Mouse (Mus musculus) kidney, postnatal 0 days (tissue): Measurements from ENCODE around the gene Tmem38b. TPM values are rescaled to one million over a fixed set of nuclear protein-coding genes. Genes with fewer than 3 reads are reported as not detected.

Experiments used
- ATAC-seq: fragments of 200-750 bp; cut with Nextera tagmentation; replicated peaks from 2 replicates; pipeline ENCODE4 v1.8.0; 2017; ENCODE audit warnings: low read depth, moderate number of reproducible peaks, moderate TSS enrichment, moderate library complexity; ENCODE audit not compliant: low FRiP score
- DNase-seq: peaks from one replicate; pipeline ENCODE4 v3.0.0-alpha.2; 2016; ENCODE audit warnings: low spot score
- H3K27ac ChIP-seq: fragments of 300-500 bp; sonication (generic); 2 replicates; pipeline ENCODE4 v1.5.1; 2014; ENCODE audit warnings: mild to moderate bottlenecking
- H3K27me3 ChIP-seq: fragments of 300-500 bp; sonication (generic); 2 replicates; pipeline ENCODE4 v1.6.1; 2014; ENCODE audit warnings: low read length, mixed read lengths; ENCODE audit not compliant: insufficient read depth
- H3K36me3 ChIP-seq: fragments of 300-500 bp; sonication (generic); 2 replicates; pipeline ENCODE4 v1.6.1; 2014; ENCODE audit warnings: low read length, mixed read lengths; ENCODE audit not compliant: insufficient read depth
- H3K4me1 ChIP-seq: fragments of 300-500 bp; sonication (generic); replicated peaks from 2 replicates; pipeline ENCODE4 v1.6.1; 2014; ENCODE audit warnings: antibody characterized with exemption, low read length, mixed read lengths; ENCODE audit not compliant: insufficient read depth
- H3K4me2 ChIP-seq: fragments of 300-500 bp; sonication (generic); 2 replicates; pipeline ENCODE4 v1.6.1; 2014; ENCODE audit warnings: mild to moderate bottlenecking, low read length, moderate library complexity, mixed read lengths
- H3K4me3 ChIP-seq: fragments of 300-500 bp; sonication (generic); replicated peaks from 2 replicates; pipeline ENCODE4 v1.5.1; 2014; ENCODE audit warnings: low read depth, low read length
- H3K9ac ChIP-seq: fragments of 300-500 bp; sonication (generic); 2 replicates; pipeline ENCODE4 v1.6.1; 2014; ENCODE audit warnings: low read depth, low read length
- H3K9me3 ChIP-seq: fragments of 300-500 bp; sonication (generic); replicated peaks from 2 replicates; pipeline ENCODE4 v1.6.1; 2016; ENCODE audit warnings: low read length, inconsistent platforms, mixed read lengths
- CTCF ChIP-seq: IDR thresholded peaks from 2 replicates; pipeline ENCODE4 v1.5.1; 2016; ENCODE audit warnings: antibody characterized with exemption, low read depth, mild to moderate bottlenecking, moderate library complexity
- WGBS: fragments of 180-500 bp; shearing (Covaris S2); extraction: QIAGEN DNeasy Blood & Tissue Kit; methylation state at CpG from one replicate; pipeline ENCODE4 v1.1.7; 2014; 5-methylcytosine and 5-hydroxymethylcytosine counted together
- polyA plus RNA-seq: library from polyadenylated mRNA; unstranded; fragments of >200 nt; fragmentation: Nextera tagmentation; extraction: Ambion mirVana; gene quantifications from 2 replicates; pipeline ENCODE4 v1.2.1, GENCODE M21; 2015

Gene Tmem38b
- polyA plus RNA-seq, 1 experiment from 2014 or later: 10.6 TPM

- Histone ChIP-seq H3K27me3 (no peaks in the 10 kb centered on the region), H3K9ac (no peak overlapping the region), H3K4me3 (no peak overlapping the region), H3K27ac (no peak overlapping the region), H3K36me3 (no peaks in the 10 kb centered on the region), H3K4me1 (no peaks in the 10 kb centered on the region), H3K4me2 (no peak overlapping the region), H3K9me3 (no peaks in the 10 kb centered on the region)
- ATAC-seq (no peak), DNase-seq (no peak)
- no peak for TF ChIP-seq CTCF
- 88% methylated on average over 2 of the region's 2 CpGs for WGBS
Observed at GRCm38 (mm10) chr4:53830579-53830978, 4.7 kb downstream of the Tmem38b start.

DNA sequence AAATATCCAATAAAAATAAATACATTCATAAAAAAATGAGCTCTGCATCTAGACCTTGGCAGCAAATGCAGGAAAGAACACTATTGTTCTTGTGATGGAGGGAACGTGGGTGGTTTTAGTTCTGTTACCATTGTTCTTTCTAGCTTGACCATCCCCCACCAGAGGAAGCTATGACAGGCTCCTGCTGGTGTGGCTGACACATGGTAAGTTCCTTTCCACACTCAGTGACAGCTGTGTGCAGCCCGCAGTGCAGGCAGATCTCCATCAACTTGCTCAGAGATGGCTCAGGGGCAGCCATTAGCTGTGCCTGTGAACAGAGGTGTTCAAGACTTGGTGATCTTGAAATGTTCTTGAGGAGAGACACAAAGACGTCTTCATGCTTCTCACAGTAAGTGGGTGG, 6.5 kb downstream of the Tmem38b start:
- no peak overlapping the region for H3K4me3 ChIP-seq
- ATAC-seq (no peak), DNase-seq (peak; percentile 34)
- no peak overlapping the region for H3K4me2 ChIP-seq
- no peaks in the 10 kb centered on the region for H3K27me3 ChIP-seq
- no peaks in the 10 kb centered on the region for H3K4me1 ChIP-seq
- no peaks in the 10 kb centered on the region for H3K36me3 ChIP-seq
- no peak overlapping the region for H3K9ac ChIP-seq
- no peak overlapping the region for H3K27ac ChIP-seq
- TF ChIP-seq CTCF: no peak
- no peaks in the 10 kb centered on the region for H3K9me3 ChIP-seq
- WGBS: 58% methylated on average over 3 of the region's 3 CpGs

DNA sequence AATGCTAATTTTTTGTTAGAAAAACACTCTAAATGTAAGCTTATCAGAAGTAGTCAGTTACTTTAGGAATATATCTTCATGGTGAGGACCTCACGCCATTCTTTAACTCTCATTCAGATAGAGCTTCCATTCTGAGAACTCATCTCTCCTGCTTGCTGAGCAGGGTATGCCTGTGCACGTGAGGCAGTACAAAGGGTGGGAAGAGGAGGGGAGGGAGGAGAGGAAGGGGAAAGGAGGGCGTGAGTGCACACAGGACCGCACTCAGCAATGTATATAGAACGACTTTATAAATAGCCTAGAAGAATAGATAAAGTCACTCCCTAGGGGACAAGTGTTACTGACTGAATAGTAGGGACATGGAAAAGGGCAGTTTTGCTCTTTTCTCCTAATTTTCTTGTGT, 11.1 kb downstream of the Tmem38b start:
- Histone ChIP-seq H3K4me3 (no peak overlapping the region), H3K27ac (no peak overlapping the region), H3K9me3 (no peaks in the 10 kb centered on the region), H3K36me3 (no peaks in the 10 kb centered on the region), H3K4me2 (no peak overlapping the region), H3K4me1 (no peaks in the 10 kb centered on the region), H3K9ac (no peak overlapping the region), H3K27me3 (no peaks in the 10 kb centered on the region)
- ATAC-seq (no peak), DNase-seq (no peak)
- 35% methylated on average over 5 of the region's 5 CpGs for WGBS
- TF ChIP-seq CTCF: no peak

GRCm38 (mm10) chr4:53840158-53840870, 14.5 kb downstream of the Tmem38b start:
- Histone ChIP-seq H3K27me3 (no peaks in the 10 kb centered on the region), H3K9ac (no peak overlapping the region), H3K9me3 (no peaks in the 10 kb centered on the region), H3K27ac (no peak overlapping the region), H3K4me2 (no peak overlapping the region), H3K4me3 (no peak overlapping the region), H3K4me1 (no peaks in the 10 kb centered on the region), H3K36me3 (no peaks in the 10 kb centered on the region)
- ATAC-seq (no peak), DNase-seq (no peak)
- WGBS: 77% methylated on average over 15 of the region's 15 CpGs
- no peak for TF ChIP-seq CTCF

GRCm38 (mm10) chr4:53843553-53843952, 17.7 kb downstream of the Tmem38b start:
- peak; percentile 40; the same call in 1 of the 2 replicates for TF ChIP-seq CTCF

GRCm38 (mm10) chr4:53844835-53845619, 19.2 kb downstream of the Tmem38b start:
- ATAC-seq (no peak), DNase-seq (peak; percentile 80)
- no peak overlapping the region for H3K4me2 ChIP-seq
- no peak overlapping the region for H3K9ac ChIP-seq
- H3K27ac ChIP-seq: no peak overlapping the region
- WGBS: 49% methylated on average over 6 of the region's 6 CpGs
- peak; percentile 86 for TF ChIP-seq CTCF
- no peaks in the 10 kb centered on the region for H3K36me3 ChIP-seq
- H3K4me3 ChIP-seq: no peak overlapping the region
- H3K9me3 ChIP-seq: no peaks in the 10 kb centered on the region
- H3K4me1 ChIP-seq: no peaks in the 10 kb centered on the region
- H3K27me3 ChIP-seq: no peaks in the 10 kb centered on the region

More at GRCm38 (mm10) chr4:53843553-53843952, 17.7 kb downstream of the Tmem38b start:
- Histone ChIP-seq H3K4me1 (no peaks in the 10 kb centered on the region), H3K36me3 (no peaks in the 10 kb centered on the region), H3K9ac (no peak overlapping the region), H3K27ac (no peak overlapping the region), H3K4me2 (no peak overlapping the region), H3K9me3 (no peaks in the 10 kb centered on the region), H3K4me3 (no peak overlapping the region), H3K27me3 (no peaks in the 10 kb centered on the region)
- DNase-seq: peak; percentile 53
- WGBS: 57% methylated on average over 8 of the region's 8 CpGs
- ATAC-seq: no peak
